Mouse (Mus musculus): Measurements from ENCODE around the gene Capza2. TPM values are rescaled to one million over a fixed set of nuclear protein-coding genes. Genes with fewer than 3 reads are reported as not detected.
A peak's percentile ranks its signal among the peaks of the same experiment; 100 is the strongest.

Capza2 gene
- polyA plus RNA-seq, 1 experiment from 2014 or later = 80.9 TPM

DNA sequence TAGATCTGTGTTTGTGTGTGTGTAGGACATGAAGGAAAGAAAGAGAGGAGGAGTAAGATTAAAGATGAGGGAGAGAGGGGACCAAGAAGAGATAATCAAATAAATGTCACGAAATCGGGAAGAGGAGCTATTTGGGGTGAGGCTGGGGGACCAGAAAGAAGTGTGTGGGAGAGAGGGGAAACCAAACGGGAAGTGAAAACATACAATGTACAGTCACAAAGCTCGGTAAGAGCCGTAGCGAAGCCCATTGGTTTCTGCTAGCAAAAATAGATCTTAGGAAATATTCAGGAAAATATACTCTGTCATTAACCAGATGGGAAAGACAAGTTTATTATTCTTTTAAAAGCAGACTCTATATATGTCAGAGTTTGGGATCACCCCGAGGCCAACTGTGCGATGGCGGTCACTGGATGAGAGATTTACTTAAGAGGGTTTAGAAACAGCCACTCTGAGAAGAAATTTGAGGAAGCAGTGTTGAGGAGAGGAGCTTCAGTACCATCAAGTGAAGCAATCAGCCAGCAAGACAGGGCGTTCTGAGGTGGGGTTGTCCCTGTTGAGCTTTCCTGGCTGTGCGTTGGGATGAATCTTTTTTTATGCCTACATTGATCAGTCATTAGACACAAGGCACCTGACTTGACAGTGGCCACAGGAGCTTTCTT lies 24.6 kb upstream of the Capza2 start:
- no peaks in the 10 kb centered on the region for H3K4me1 ChIP-seq (ENCODE audit: control insufficient read depth, low read depth, low read length)
- ATAC-seq (ENCODE audit: low read depth) = no peak
- H3K4me3 ChIP-seq (ENCODE audit: low read depth, low read length) = no peak overlapping the region
- H3K9me3 ChIP-seq (replicated peaks; ENCODE audit: control insufficient read depth, low read length) = no peaks in the 10 kb centered on the region
- H3K9ac ChIP-seq (ENCODE audit: low read depth, low read length) = no peak overlapping the region
- peak overlapping the region; percentile 28; the same call in 1 of the 2 replicates for H3K27ac ChIP-seq (ENCODE audit: low read length)
- no peaks in the 10 kb centered on the region for H3K27me3 ChIP-seq (ENCODE audit: control insufficient read depth, insufficient read depth, low read depth, low read length)
- no peak overlapping the region for H3K4me2 ChIP-seq (ENCODE audit: low read depth, low read length)
- 50% methylated on average over 11 of the region's 11 CpGs for WGBS (ENCODE audit: insufficient replicate concordance)
- no peaks in the 10 kb centered on the region for H3K36me3 ChIP-seq (ENCODE audit: control insufficient read depth, insufficient read depth)

DNA sequence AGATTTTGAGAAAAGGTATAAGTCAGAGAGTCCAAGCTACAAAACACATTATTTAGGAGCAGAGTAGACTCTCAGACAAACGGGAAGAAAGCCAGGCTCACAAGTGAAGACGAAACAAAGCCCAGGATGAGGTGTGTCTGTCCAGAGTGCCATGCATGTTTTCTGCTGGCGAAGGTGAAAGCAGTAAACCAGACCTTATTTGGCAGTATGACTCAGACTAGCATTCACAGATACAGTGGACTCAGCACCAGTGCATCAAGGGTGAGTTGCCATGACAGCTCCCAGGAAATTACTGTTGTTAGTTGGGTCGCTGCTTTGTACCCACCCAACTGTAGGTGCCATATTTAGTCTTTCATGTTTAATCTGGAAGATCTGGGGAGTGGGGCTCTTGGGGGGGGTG lies 23.4 kb upstream of the Capza2 start:
- H3K9me3 ChIP-seq (replicated peaks; ENCODE audit: control insufficient read depth, low read length) = no peaks in the 10 kb centered on the region
- no peak overlapping the region for H3K27ac ChIP-seq (ENCODE audit: low read length)
- ATAC-seq (ENCODE audit: low read depth) = no peak
- H3K4me3 ChIP-seq (ENCODE audit: low read depth, low read length) = no peak overlapping the region
- H3K4me1 ChIP-seq (ENCODE audit: control insufficient read depth, low read depth, low read length) = no peaks in the 10 kb centered on the region
- H3K9ac ChIP-seq (ENCODE audit: low read depth, low read length) = no peak overlapping the region
- no peaks in the 10 kb centered on the region for H3K27me3 ChIP-seq (ENCODE audit: control insufficient read depth, insufficient read depth, low read depth, low read length)
- 61% methylated on average over 4 of the region's 4 CpGs for WGBS (ENCODE audit: insufficient replicate concordance)
- no peak overlapping the region for H3K4me2 ChIP-seq (ENCODE audit: low read depth, low read length)
- no peaks in the 10 kb centered on the region for H3K36me3 ChIP-seq (ENCODE audit: control insufficient read depth, insufficient read depth)

DNA sequence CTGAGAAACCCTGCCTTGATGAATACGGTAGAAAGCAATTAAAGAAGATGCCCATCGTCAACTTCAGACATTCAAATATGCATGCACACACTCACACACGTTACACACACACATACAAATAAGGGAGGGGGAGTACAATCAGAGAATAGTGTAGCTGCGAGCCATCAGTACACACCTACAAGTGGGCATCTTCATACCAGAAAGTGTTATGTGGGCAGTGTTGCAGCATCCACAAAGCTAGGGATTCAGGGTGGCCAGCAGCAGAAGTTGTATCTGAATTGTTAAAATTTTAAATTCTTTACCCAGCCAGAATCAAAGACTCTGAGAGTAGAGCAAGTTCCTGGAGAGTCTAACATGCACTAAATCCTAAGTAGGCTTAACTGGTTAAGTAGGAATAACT lies 15.2 kb upstream of the Capza2 start:
- Histone ChIP-seq H3K9ac (ENCODE audit: low read depth, low read length) (no peak overlapping the region), H3K4me3 (ENCODE audit: low read depth, low read length) (no peak overlapping the region), H3K27ac (ENCODE audit: low read length) (no peak overlapping the region), H3K36me3 (ENCODE audit: control insufficient read depth, insufficient read depth) (no peaks in the 10 kb centered on the region), H3K4me2 (ENCODE audit: low read depth, low read length) (no peak overlapping the region), H3K9me3 (replicated peaks; ENCODE audit: control insufficient read depth, low read length) (no peaks in the 10 kb centered on the region), H3K27me3 (ENCODE audit: control insufficient read depth, insufficient read depth, low read depth, low read length) (no peaks in the 10 kb centered on the region), H3K4me1 (ENCODE audit: control insufficient read depth, low read depth, low read length) (no peaks in the 10 kb centered on the region)
- no peak for ATAC-seq (ENCODE audit: low read depth)
- 67% methylated on average over 4 of the region's 4 CpGs for WGBS (ENCODE audit: insufficient replicate concordance)

GRCm38 (mm10) chr6:17621436-17621835 lies 14.6 kb upstream of the Capza2 start:
- H3K27ac ChIP-seq (ENCODE audit: low read length) = no peak overlapping the region
- no peak overlapping the region for H3K9ac ChIP-seq (ENCODE audit: low read depth, low read length)
- 40% methylated on average over 3 of the region's 3 CpGs for WGBS (ENCODE audit: insufficient replicate concordance)
- no peak overlapping the region for H3K4me2 ChIP-seq (ENCODE audit: low read depth, low read length)
- H3K27me3 ChIP-seq (ENCODE audit: control insufficient read depth, insufficient read depth, low read depth, low read length) = no peaks in the 10 kb centered on the region
- no peak for ATAC-seq (ENCODE audit: low read depth)
- H3K4me3 ChIP-seq (ENCODE audit: low read depth, low read length) = no peak overlapping the region
- H3K9me3 ChIP-seq (replicated peaks; ENCODE audit: control insufficient read depth, low read length) = no peaks in the 10 kb centered on the region
- no peaks in the 10 kb centered on the region for H3K36me3 ChIP-seq (ENCODE audit: control insufficient read depth, insufficient read depth)
- H3K4me1 ChIP-seq (ENCODE audit: control insufficient read depth, low read depth, low read length) = no peaks in the 10 kb centered on the region

GRCm38 (mm10) chr6:17628701-17629455 lies 7.2 kb upstream of the Capza2 start:
- no peaks in the 10 kb centered on the region for H3K27me3 ChIP-seq (ENCODE audit: control insufficient read depth, insufficient read depth, low read depth, low read length)
- H3K36me3 ChIP-seq (ENCODE audit: control insufficient read depth, insufficient read depth) = no peaks in the 10 kb centered on the region
- H3K27ac ChIP-seq (ENCODE audit: low read length) = no peak overlapping the region
- H3K9me3 ChIP-seq (replicated peaks; ENCODE audit: control insufficient read depth, low read length) = no peaks in the 10 kb centered on the region
- H3K4me2 ChIP-seq (ENCODE audit: low read depth, low read length) = no peak overlapping the region
- H3K9ac ChIP-seq (ENCODE audit: low read depth, low read length) = no peak overlapping the region
- no peak for ATAC-seq (ENCODE audit: low read depth)
- no peak overlapping the region for H3K4me3 ChIP-seq (ENCODE audit: low read depth, low read length)
- 38% methylated on average over 6 of the region's 6 CpGs for WGBS (ENCODE audit: insufficient replicate concordance)
- H3K4me1 ChIP-seq (ENCODE audit: control insufficient read depth, low read depth, low read length) = no peaks in the 10 kb centered on the region

GRCm38 (mm10) chr6:17629756-17630155 lies 6.3 kb upstream of the Capza2 start:
- 52% methylated on average over 5 of the region's 5 CpGs for WGBS (ENCODE audit: insufficient replicate concordance)
- Histone ChIP-seq H3K4me3 (ENCODE audit: low read depth, low read length) (no peak overlapping the region), H3K27ac (ENCODE audit: low read length) (no peak overlapping the region)

GRCm38 (mm10) chr6:17631611-17632010 lies 4.4 kb upstream of the Capza2 start:
- H3K27me3 ChIP-seq (ENCODE audit: control insufficient read depth, insufficient read depth, low read depth, low read length) = no peaks in the 10 kb centered on the region

More at GRCm38 (mm10) chr6:17629756-17630155, 6.3 kb upstream of the Capza2 start:
- Histone ChIP-seq H3K9me3 (replicated peaks; ENCODE audit: control insufficient read depth, low read length) (no peaks in the 10 kb centered on the region), H3K36me3 (ENCODE audit: control insufficient read depth, insufficient read depth) (no peaks in the 10 kb centered on the region), H3K27me3 (ENCODE audit: control insufficient read depth, insufficient read depth, low read depth, low read length) (no peaks in the 10 kb centered on the region), H3K4me1 (ENCODE audit: control insufficient read depth, low read depth, low read length) (no peaks in the 10 kb centered on the region), H3K4me2 (ENCODE audit: low read depth, low read length) (no peak overlapping the region), H3K9ac (ENCODE audit: low read depth, low read length) (no peak overlapping the region)
- no peak for ATAC-seq (ENCODE audit: low read depth)

DNA sequence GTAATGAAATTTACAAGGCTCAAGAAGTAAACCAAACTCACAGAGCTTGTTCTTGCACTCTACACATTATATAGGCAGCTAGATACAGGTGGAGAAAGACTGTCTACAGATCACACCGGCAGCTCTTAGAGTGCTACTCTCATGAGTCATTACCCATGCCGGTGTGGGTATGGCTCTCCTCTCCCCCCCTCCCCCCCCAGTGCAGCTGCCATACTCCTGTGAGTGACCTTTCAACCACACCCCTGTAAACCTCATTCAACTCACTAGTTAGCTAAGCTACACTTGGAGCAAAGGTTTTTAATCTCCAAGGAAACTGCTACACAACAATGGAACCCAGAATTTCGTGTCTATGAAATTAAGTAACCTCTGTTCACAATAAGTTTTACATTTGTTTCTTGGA lies 2.2 kb upstream of the Capza2 start:
- 29% methylated on average over 3 of the region's 3 CpGs for WGBS (ENCODE audit: insufficient replicate concordance)
- H3K9ac ChIP-seq (ENCODE audit: low read depth, low read length) = no peak overlapping the region
- no peak for ATAC-seq (ENCODE audit: low read depth)

More at GRCm38 (mm10) chr6:17631611-17632010, 4.4 kb upstream of the Capza2 start:
- 69% methylated on average over 5 of the region's 5 CpGs for whole genome bisulfite sequencing (ENCODE audit: insufficient replicate concordance)
- ATAC-seq (ENCODE audit: low read depth) = no peak
- Histone ChIP-seq H3K4me1 (ENCODE audit: control insufficient read depth, low read depth, low read length) (peaks cover 2% of the 10 kb centered on the region; the same call in 1 of the 2 replicates), H3K4me2 (ENCODE audit: low read depth, low read length) (no peak overlapping the region), H3K36me3 (ENCODE audit: control insufficient read depth, insufficient read depth) (no peaks in the 10 kb centered on the region), H3K27ac (ENCODE audit: low read length) (no peak overlapping the region), H3K9ac (ENCODE audit: low read depth, low read length) (no peak overlapping the region), H3K4me3 (ENCODE audit: low read depth, low read length) (no peak overlapping the region), H3K9me3 (replicated peaks; ENCODE audit: control insufficient read depth, low read length) (no peaks in the 10 kb centered on the region)

DNA sequence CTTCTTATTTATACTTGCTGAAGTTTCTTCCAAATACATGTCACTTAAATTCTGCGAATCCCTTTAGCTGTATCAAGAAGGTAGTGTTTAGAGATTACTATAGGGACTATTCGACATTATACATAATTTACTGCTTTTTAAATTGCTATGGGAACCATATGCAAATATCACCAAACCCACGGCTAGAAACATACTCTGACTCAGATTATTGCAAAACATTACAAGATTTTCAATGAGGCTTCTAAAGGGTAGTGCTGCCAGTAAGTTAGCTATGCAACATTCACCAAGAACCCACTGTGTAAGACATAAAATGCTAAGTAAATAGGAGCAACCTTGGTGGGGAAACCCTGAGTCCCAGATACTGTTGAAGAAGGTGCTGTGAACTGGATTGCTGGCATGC lies 1.0 kb upstream of the Capza2 start:
- 0 out of 2 replicates have a peak overlapping the region, but pooled peaks have one; percentile 2 for H3K27ac ChIP-seq (ENCODE audit: low read length)
- 50% methylated on average over 3 of the region's 3 CpGs for WGBS (ENCODE audit: insufficient replicate concordance)
- no peak overlapping the region for H3K4me2 ChIP-seq (ENCODE audit: low read depth, low read length)
- no peak for ATAC-seq (ENCODE audit: low read depth)
- H3K9ac ChIP-seq (ENCODE audit: low read depth, low read length) = no peak overlapping the region
- peaks cover 6% of the 10 kb centered on the region for H3K4me1 ChIP-seq (ENCODE audit: control insufficient read depth, low read depth, low read length)
- H3K27me3 ChIP-seq (ENCODE audit: control insufficient read depth, insufficient read depth, low read depth, low read length) = no peaks in the 10 kb centered on the region
- no peak overlapping the region for H3K4me3 ChIP-seq (ENCODE audit: low read depth, low read length)
- no peaks in the 10 kb centered on the region for H3K36me3 ChIP-seq (ENCODE audit: control insufficient read depth, insufficient read depth)
- no peaks in the 10 kb centered on the region for H3K9me3 ChIP-seq (replicated peaks; ENCODE audit: control insufficient read depth, low read length)

More for the DNA sequence above, 2.2 kb upstream of the Capza2 start:
- H3K4me3 ChIP-seq (ENCODE audit: low read depth, low read length) = no peak overlapping the region
- no peak overlapping the region for H3K4me2 ChIP-seq (ENCODE audit: low read depth, low read length)
- no peaks in the 10 kb centered on the region for H3K27me3 ChIP-seq (ENCODE audit: control insufficient read depth, insufficient read depth, low read depth, low read length)
- no peaks in the 10 kb centered on the region for H3K9me3 ChIP-seq (replicated peaks; ENCODE audit: control insufficient read depth, low read length)
- peaks cover 2% of the 10 kb centered on the region for H3K4me1 ChIP-seq (ENCODE audit: control insufficient read depth, low read depth, low read length)
- H3K27ac ChIP-seq (ENCODE audit: low read length) = no peak overlapping the region
- no peaks in the 10 kb centered on the region for H3K36me3 ChIP-seq (ENCODE audit: control insufficient read depth, insufficient read depth)

Data from liver, embryonic 16.5 days (tissue).